Mouse (Mus musculus) embryonic facial prominence, embryonic 10.5 days (tissue): ENCODE measurements around the gene Btk. TPM values are rescaled to one million over a fixed set of nuclear protein-coding genes. Genes with fewer than 3 reads are reported as not detected.
"Not testable (repeated sequence)": the region's sequence is repeated elsewhere in the genome, so short reads cannot be mapped to it uniquely, and the experiment has no call there.

ENCODE experiments used
- DNase-seq: peaks from one replicate; pipeline ENCODE4 v3.0.0-alpha.2; 2017; ENCODE audit warnings: low spot score
- H3K27ac ChIP-seq: fragments of 300-500 bp; sonication (generic); replicated peaks from 2 replicates; pipeline ENCODE4 v1.5.1; 2016; ENCODE audit warnings: mild to moderate bottlenecking
- H3K27me3 ChIP-seq: fragments of 300-500 bp; sonication (generic); replicated peaks from 2 replicates; pipeline ENCODE4 v1.6.1; 2016; ENCODE audit warnings: low read depth, mild to moderate bottlenecking; ENCODE audit not compliant: poor library complexity, severe bottlenecking
- H3K36me3 ChIP-seq: fragments of 300-500 bp; sonication (generic); replicated peaks from 2 replicates; pipeline ENCODE4 v1.6.1; 2016; ENCODE audit warnings: mild to moderate bottlenecking, moderate library complexity
- H3K4me1 ChIP-seq: fragments of 300-500 bp; sonication (generic); 2 replicates; pipeline ENCODE4 v1.6.1; 2016
- H3K4me3 ChIP-seq: fragments of 300-500 bp; sonication (generic); 2 replicates; pipeline ENCODE4 v1.5.1; 2016; ENCODE audit warnings: mild to moderate bottlenecking, moderate library complexity
- H3K9me3 ChIP-seq: fragments of 300-500 bp; sonication (generic); 2 replicates; pipeline ENCODE4 v1.6.1; 2016; ENCODE audit warnings: mild to moderate bottlenecking
- WGBS: fragments of 180-500 bp; shearing (Covaris S2); methylation state at CpG from one replicate; pipeline ENCODE4 v1.1.7; 2016; 5-methylcytosine and 5-hydroxymethylcytosine counted together
- polyA plus RNA-seq: library from polyadenylated mRNA; unstranded; fragments of >200 nt; fragmentation: Nextera tagmentation; extraction: Ambion mirVana; gene quantifications from 2 replicates; pipeline ENCODE4 v1.2.1, GENCODE M21; 2016

The Btk gene
- polyA plus RNA-seq, 1 experiment from 2014 or later: 1.1 TPM

GRCm38 (mm10) chrX:134564326-134564725 lies 19.0 kb downstream of the Btk start:
- H3K4me3 ChIP-seq: no peak overlapping the region
- 88% methylated on average over 4 of the region's 4 CpGs for WGBS
- no peak for DNase-seq
- H3K4me1 ChIP-seq: no peaks in the 10 kb centered on the region
- H3K9me3 ChIP-seq: no peaks in the 10 kb centered on the region
- H3K27me3 ChIP-seq: peaks cover 15% of the 10 kb centered on the region
- H3K27ac ChIP-seq: no peak overlapping the region
- H3K36me3 ChIP-seq: no peaks in the 10 kb centered on the region

GRCm38 (mm10) chrX:134554425-134554824 lies 28.9 kb downstream of the Btk start:
- H3K27me3 ChIP-seq: no peaks in the 10 kb centered on the region
- no peak overlapping the region for H3K27ac ChIP-seq
- no peak overlapping the region for H3K4me3 ChIP-seq
- no peak for DNase-seq
- no peaks in the 10 kb centered on the region for H3K9me3 ChIP-seq
- no peaks in the 10 kb centered on the region for H3K36me3 ChIP-seq
- no peaks in the 10 kb centered on the region for H3K4me1 ChIP-seq
- whole genome bisulfite sequencing: 67% methylated on average over 6 of the region's 6 CpGs

- DNase-seq: no peak
- no peak overlapping the region for H3K4me3 ChIP-seq
- H3K9me3 ChIP-seq: no peaks in the 10 kb centered on the region
- H3K27ac ChIP-seq: no peak overlapping the region
- no peaks in the 10 kb centered on the region for H3K27me3 ChIP-seq
- no peaks in the 10 kb centered on the region for H3K4me1 ChIP-seq
- H3K36me3 ChIP-seq: no peaks in the 10 kb centered on the region
- WGBS: 87% methylated on average over 4 of the region's 4 CpGs
Observed at GRCm38 (mm10) chrX:134553326-134553725, 30.0 kb downstream of the Btk start.

GRCm38 (mm10) chrX:134550903-134551302 lies 32.5 kb downstream of the Btk start:
- DNase-seq: no peak
- 14% methylated on average over 5 of the region's 5 CpGs for WGBS
- no peaks in the 10 kb centered on the region for H3K9me3 ChIP-seq

GRCm38 (mm10) chrX:134547330-134547729 lies 36.0 kb downstream of the Btk start:
- Histone ChIP-seq H3K4me3 (no peak overlapping the region), H3K27ac (no peak overlapping the region), H3K4me1 (no peaks in the 10 kb centered on the region), H3K36me3 (no peaks in the 10 kb centered on the region), H3K9me3 (no peaks in the 10 kb centered on the region), H3K27me3 (no peaks in the 10 kb centered on the region)
- WGBS: 95% methylated on average over 4 of the region's 4 CpGs
- DNase-seq: no peak

More at GRCm38 (mm10) chrX:134550903-134551302, 32.5 kb downstream of the Btk start:
- no peaks in the 10 kb centered on the region for H3K36me3 ChIP-seq
- H3K4me1 ChIP-seq: no peaks in the 10 kb centered on the region
- no peak overlapping the region for H3K4me3 ChIP-seq
- no peaks in the 10 kb centered on the region for H3K27me3 ChIP-seq
- no peak overlapping the region for H3K27ac ChIP-seq

- H3K4me1 ChIP-seq: no peaks in the 10 kb centered on the region
- no peaks in the 10 kb centered on the region for H3K9me3 ChIP-seq
- no peak for DNase-seq
- H3K4me3 ChIP-seq: peak overlapping the region; percentile 70
- no peaks in the 10 kb centered on the region for H3K27me3 ChIP-seq
- H3K36me3 ChIP-seq: peaks cover 4% of the 10 kb centered on the region; the same call in 1 of the 2 replicates
- 18% methylated on average over 6 of the region's 6 CpGs for WGBS
- H3K27ac ChIP-seq: peak overlapping the region; percentile 90
Observed at GRCm38 (mm10) chrX:134541955-134542308, 41.4 kb downstream of the Btk start.

GRCm38 (mm10) chrX:134541145-134541954 lies 42.0 kb downstream of the Btk start, which contains the start of gene Timm8a1:
Gene Timm8a1, minus strand, starts transcription at chrX:134541865.
- peak; percentile 83 for DNase-seq
- Histone ChIP-seq H3K27ac (peak within 1 kb of the TSS; percentile 90), H3K36me3 (peaks cover 9% of the 10 kb centered on the region), H3K9me3 (no peaks in the 10 kb centered on the region), H3K4me3 (peak within 1 kb of the TSS; percentile 70), H3K27me3 (no peaks in the 10 kb centered on the region), H3K4me1 (no peaks in the 10 kb centered on the region)
- WGBS: 18% methylated on average over 61 of the region's 61 CpGs

- 35% methylated on average over 12 of the region's 12 CpGs for WGBS
- no peaks in the 10 kb centered on the region for H3K4me1 ChIP-seq
- H3K4me3 ChIP-seq: peak overlapping the region; percentile 70
- H3K27ac ChIP-seq: peak overlapping the region; percentile 83
- H3K9me3 ChIP-seq: no peaks in the 10 kb centered on the region
- DNase-seq: peak; percentile 11
- H3K36me3 ChIP-seq: peaks cover 17% of the 10 kb centered on the region
- H3K27me3 ChIP-seq: no peaks in the 10 kb centered on the region
Observed at GRCm38 (mm10) chrX:134540414-134541135, 42.8 kb downstream of the Btk start.

- Histone ChIP-seq H3K4me3 (peak overlapping the region; percentile 70), H3K36me3 (peaks cover 23% of the 10 kb centered on the region)
- H3K9me3 ChIP-seq, H3K27me3 ChIP-seq, H3K4me1 ChIP-seq, DNase-seq, H3K27ac ChIP-seq: not testable (repeated sequence)
- 83% methylated on average over 10 of the region's 10 CpGs for WGBS
Observed at GRCm38 (mm10) chrX:134539795-134540194, 43.6 kb downstream of the Btk start.

GRCm38 (mm10) chrX:134533346-134533745 lies 50.0 kb downstream of the Btk start:
- H3K4me1 ChIP-seq: no peaks in the 10 kb centered on the region
- WGBS: 81% methylated on average over 2 of the region's 2 CpGs
- no peaks in the 10 kb centered on the region for H3K9me3 ChIP-seq

GRCm38 (mm10) chrX:134525260-134525659 lies 58.1 kb downstream of the Btk start:
- H3K4me1 ChIP-seq: no peaks in the 10 kb centered on the region
- H3K27me3 ChIP-seq: peaks cover 4% of the 10 kb centered on the region; the same call in 1 of the 2 replicates
- DNase-seq: no peak
- no peaks in the 10 kb centered on the region for H3K9me3 ChIP-seq
- 85% methylated on average over 4 of the region's 4 CpGs for WGBS
- no peak overlapping the region for H3K27ac ChIP-seq
- H3K36me3 ChIP-seq: no peaks in the 10 kb centered on the region
- no peak overlapping the region for H3K4me3 ChIP-seq

More at GRCm38 (mm10) chrX:134533346-134533745, 50.0 kb downstream of the Btk start:
- no peak overlapping the region for H3K4me3 ChIP-seq
- no peak for DNase-seq
- no peaks in the 10 kb centered on the region for H3K27me3 ChIP-seq
- peaks cover 23% of the 10 kb centered on the region for H3K36me3 ChIP-seq
- no peak overlapping the region for H3K27ac ChIP-seq

- H3K36me3 ChIP-seq: no peaks in the 10 kb centered on the region
Observed at GRCm38 (mm10) chrX:134523772-134524171, 59.6 kb downstream of the Btk start.

More at GRCm38 (mm10) chrX:134523772-134524171, 59.6 kb downstream of the Btk start:
- H3K27ac ChIP-seq: no peak overlapping the region
- no peak for DNase-seq
- H3K9me3 ChIP-seq: no peaks in the 10 kb centered on the region
- H3K4me1 ChIP-seq: no peaks in the 10 kb centered on the region
- H3K4me3 ChIP-seq: no peak overlapping the region
- H3K27me3 ChIP-seq: peaks cover 4% of the 10 kb centered on the region; the same call in 1 of the 2 replicates
- 83% methylated on average over 4 of the region's 4 CpGs for WGBS
